Mouse (Mus musculus) forelimb bud, embryonic 11.5 days (tissue): ENCODE results near the gene Clstn3.
"Not testable (repeated sequence)": the region's sequence is repeated elsewhere in the genome, so short reads cannot be mapped to it uniquely, and the experiment has no call there.

Experiments used
- DNase-seq: peaks from one replicate; pipeline ENCODE4 v3.0.0-alpha.2; 2012; ENCODE audit warnings: low read depth, low spot score

The Clstn3 gene

DNA sequence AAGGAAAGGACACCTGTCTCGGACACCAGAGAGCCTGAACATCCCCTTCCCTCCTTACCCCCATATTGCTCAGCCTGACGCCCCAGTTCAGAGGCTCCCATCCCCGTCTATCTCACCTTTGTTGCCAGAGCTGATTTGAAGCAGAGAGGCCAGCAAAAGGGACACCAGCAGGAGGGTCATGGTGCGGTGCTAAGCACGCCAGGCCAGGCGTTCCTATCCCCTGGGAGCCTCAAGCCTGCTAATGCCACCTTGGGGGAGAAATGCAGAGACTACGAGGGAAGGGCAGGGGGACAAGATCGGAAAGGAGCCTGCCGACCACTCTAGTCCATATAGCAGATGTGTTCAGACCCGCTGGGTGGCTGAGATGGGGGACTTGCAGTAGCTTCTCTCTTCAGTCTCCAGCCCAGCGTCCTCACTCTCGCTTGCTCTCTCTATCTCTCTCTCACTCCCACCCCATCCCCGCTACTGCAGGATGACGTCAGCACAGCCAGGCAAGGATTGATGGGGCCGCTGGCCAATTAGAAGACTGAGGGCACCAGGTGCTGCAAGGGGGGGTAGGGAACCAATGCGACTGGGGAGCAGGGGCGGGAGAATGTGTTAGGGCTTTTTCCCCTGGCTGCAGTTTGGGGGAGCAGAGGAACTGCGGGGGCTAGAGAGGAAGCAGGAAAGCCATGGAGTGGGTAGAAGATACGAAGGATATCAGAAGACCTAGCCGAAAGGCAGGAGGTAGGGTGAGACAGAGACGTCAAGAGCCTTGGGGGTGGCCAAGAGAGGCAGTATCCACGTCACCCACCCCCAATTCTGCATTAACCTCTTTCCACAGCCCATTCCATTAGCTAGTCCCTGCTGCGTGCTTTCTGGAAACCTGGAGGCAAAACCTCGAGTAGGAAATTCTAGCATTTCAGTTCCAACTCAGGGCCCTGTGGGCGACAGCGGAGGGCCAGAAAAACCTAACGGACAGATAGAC is at the start of gene Clstn3:
Gene Clstn3 (minus strand): TSS at position 490 of the 967 bp plus-strand sequence.
- peak; percentile 86 for DNase-seq

- peak; percentile 51 for DNase-seq
These were observed 47.8 kb upstream of the Clstn3 start, which contains the start of gene C1ra for GRCm38 (mm10) chr6:124512355-124512836. C1ra (plus strand) TSS chr6:124512405.

DNA sequence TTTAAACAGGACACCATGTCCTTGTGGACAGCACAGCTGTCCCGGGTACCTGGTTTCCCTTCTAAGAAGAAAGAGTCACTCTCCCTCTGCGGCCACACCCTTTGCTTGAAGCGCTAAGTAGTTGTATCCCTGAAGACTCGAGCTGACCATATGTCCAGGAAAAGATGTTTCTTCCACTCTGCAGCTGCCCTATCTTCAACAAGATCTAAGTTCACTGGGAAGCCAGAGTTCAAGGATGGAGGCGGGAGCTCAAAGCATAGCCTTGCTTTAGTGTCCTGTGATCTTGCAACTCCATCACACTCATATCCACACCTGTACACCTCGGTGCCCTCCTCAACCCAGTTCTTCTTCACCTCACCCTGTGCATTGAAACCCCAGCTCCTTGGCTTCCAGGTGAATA is 47.3 kb upstream of the Clstn3 start:
- DNase-seq, result no peak

DNA sequence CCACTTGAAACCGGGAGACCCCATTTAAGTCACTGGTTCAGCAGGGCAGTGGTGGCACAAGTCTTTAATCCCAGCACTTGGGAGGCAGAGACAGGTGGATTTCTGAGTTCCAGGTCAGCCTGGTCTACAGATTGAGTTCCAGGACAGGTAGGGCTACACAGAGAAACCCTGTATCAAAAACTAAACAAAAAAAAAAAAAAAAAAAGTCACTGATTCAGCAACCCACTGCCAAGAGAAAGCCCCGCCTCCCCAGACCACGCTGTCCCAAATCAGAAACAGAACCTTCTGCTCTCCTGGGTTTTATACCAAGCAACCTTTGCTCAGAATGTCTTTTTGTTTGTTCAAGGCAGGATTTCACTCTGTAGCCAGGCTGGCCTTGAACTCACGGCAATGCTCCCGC is 44.6 kb upstream of the Clstn3 start:
- not testable (repeated sequence) for DNase-seq

GRCm38 (mm10) chr6:124508292-124508691 is 43.7 kb upstream of the Clstn3 start:
- DNase-seq, result no peak

GRCm38 (mm10) chr6:124506991-124507390 is 42.4 kb upstream of the Clstn3 start:
- DNase-seq, result no peak

DNA sequence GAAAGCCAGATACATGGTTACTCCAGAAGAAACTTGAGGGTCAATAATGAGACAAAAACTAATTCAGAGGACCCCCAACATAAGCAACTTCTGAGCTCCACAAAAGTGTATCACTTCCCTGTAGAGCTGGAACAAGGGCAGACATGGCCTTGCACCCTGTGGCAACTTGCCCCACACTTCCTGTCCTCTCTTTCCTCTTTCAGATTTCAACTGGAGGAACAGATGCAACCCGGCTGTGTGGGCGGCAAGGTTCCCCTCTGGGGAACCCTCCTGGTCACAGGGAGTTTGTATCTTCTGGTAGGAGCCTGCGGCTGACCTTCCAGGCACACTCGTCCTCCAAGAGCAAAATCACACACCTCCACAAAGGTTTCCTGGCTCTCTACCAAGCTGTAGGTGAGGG is 40.4 kb upstream of the Clstn3 start:
- DNase-seq, result no peak

GRCm38 (mm10) chr6:124502021-124502420 is 37.4 kb upstream of the Clstn3 start:
- no peak for DNase-seq

GRCm38 (mm10) chr6:124501473-124501872 is 36.9 kb upstream of the Clstn3 start:
- no peak for DNase-seq

DNA sequence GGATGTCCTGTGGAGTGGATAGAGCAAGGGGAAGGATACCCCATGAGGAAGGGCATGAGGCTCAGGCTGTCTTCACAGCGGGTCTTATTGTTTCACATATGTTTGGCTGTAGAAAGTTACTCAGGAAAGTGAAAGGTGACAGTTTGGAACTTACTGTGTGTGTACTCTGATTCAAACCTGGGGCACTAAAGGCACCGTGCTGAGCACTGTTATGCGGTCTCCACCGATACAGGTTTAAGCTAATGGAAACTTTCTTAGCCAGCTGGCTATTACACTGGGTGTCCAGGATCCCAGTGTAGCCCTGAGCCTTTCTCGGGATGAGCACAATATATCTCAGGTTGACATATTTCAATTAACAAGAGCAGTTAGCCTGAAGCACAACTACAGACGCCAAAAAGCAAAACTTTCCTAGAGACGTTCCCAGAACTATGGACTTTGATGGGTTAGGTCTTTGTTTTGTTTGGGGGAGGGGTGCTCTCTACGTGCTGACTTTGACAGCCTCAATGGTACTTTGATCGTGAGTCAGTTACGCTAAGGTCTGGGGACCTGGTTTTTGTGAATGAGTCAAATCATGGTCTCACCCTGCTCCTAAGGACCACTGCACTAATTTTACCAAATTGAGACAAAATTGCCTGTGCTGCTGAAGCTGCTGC is 35.4 kb upstream of the Clstn3 start:
- DNase-seq, result no peak

GRCm38 (mm10) chr6:124496054-124496453 is 31.5 kb upstream of the Clstn3 start:
- DNase-seq, result no peak

- no peak for DNase-seq
These were observed 29.3 kb upstream of the Clstn3 start for GRCm38 (mm10) chr6:124493886-124494285.

GRCm38 (mm10) chr6:124492842-124493561 is 28.4 kb upstream of the Clstn3 start, which contains the start of gene C1rl:
C1rl (plus strand) TSS chr6:124493113.
- peak; percentile 89 for DNase-seq

DNA sequence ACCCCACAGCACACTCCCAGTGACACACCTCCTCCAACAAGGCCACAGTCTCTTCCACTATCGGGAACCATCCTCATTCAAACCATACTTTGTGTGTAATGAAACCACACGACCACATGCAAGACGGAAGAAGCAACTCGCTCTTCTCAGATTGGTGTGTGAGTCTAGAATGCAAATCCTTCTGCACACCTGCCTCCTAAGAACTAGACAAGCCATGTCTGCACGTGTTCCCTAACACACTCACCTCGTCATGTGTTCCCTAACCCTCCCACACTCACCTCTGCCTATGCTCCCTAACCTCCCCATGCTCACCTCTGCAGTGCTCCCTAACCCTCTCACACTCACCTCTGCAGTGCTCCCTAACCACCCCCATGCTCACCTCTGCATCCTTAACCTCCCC is 26.8 kb upstream of the Clstn3 start:
- DNase-seq, result no peak

GRCm38 (mm10) chr6:124488952-124489351 is 24.4 kb upstream of the Clstn3 start:
- DNase-seq, result no peak

DNA sequence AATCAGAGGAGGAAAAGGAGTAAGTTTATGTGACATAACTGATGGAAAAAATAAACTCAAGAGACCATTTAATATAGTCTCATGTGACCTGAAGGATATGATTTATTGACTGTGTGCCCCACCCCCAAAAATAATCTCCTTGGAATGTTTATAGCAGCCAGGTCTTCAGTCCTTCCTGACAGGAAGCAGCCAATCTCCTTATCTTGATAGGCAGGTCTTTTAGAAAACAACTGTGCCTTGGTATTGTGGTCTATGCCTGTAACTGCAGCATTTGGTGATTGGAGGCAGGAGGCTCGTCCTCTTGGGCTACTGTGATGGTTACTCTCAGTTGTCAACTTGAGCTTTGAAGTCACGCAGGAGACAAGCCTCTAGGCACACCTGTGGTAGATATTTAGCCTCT is 22.9 kb upstream of the Clstn3 start:
- no peak for DNase-seq

- DNase-seq, result no peak
These were observed 21.0 kb upstream of the Clstn3 start for GRCm38 (mm10) chr6:124485414-124486144.

DNA sequence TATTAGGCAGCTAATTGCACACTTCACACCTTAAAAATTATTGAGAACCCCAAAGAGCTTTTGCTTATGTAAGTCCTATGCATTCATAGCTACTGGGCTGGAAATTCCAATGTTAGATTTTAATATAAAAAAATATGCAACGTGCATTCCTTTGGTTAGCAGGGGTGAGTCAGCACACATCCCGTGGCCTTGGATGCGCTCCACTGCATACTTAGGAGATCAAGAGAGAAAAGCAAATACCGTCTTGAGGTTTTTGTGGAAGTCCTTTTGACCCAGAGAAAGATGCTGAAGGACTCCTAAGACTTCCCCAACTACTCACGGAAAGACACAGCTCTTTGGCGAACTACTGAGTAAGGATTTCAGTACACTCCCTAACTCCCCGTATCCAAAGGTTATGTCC is 20.3 kb upstream of the Clstn3 start:
- DNase-seq, result no peak

DNA sequence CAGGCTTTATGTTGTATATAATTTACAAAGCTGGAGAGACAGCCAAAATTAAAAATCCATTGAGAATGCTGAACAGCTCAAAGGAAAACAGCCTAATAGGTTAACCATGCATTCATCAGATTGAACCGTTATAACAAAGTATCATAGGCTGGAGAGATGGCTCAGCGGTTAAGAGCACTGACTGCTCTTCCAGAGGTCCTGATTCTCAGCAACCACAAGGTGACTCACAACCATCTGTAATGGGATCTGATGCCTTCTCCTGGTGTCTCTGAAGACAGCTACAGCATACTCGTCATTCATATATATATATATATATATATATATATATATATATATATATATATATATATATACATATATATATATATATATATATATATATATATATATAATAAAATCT is 19.2 kb upstream of the Clstn3 start:
- not testable (repeated sequence) for DNase-seq

DNA sequence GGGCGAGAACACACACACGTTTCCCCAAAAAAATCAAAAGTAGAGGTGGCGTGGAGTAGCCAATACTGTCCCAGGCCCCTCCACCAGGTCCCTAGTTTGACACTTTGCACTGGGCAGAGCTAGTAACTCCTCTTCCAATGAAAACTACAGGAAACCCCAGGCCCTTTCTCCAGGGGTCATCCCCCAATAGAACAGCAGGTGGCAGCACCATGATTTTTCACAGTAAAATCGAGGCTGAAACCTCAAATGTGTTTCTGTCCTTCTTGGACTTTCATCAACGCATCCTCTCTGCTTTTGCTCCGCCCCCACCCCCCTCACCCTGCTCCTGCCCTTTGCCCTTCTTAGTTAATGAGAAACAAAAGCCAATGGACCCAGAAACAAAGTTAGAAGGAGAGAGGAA is 17.0 kb upstream of the Clstn3 start:
- DNase-seq, result peak; percentile 63

- peak; percentile 56 for DNase-seq
These were observed 15.7 kb upstream of the Clstn3 start for GRCm38 (mm10) chr6:124480295-124480694.
